Mouse (Mus musculus) MEL (cell line): Measurements from ENCODE around the gene Fam167b. TPM values are rescaled to one million over a fixed set of nuclear protein-coding genes. Genes with fewer than 3 reads are reported as not detected.

Experiments
- DNase-seq: peaks from one replicate; pipeline ENCODE4 v3.0.0; 2011; ENCODE audit warnings: low read depth, low spot score
- H3K27ac ChIP-seq: 2 replicates; pipeline ENCODE4 v1.5.1; 2012; ENCODE audit warnings: low read depth, mild to moderate bottlenecking, control low read depth, low read length, moderate library complexity; ENCODE audit not compliant: control insufficient read depth
- H3K27me3 ChIP-seq, 2 experiments: fragments of 150-350 bp in 1 of 2; sonication (generic) in 1 of 2; 2 replicates each; pipeline ENCODE4 v1.6.1; 2012; ENCODE audit warnings: low read length in 2 of 2, mild to moderate bottlenecking in 2 of 2, improper control_type of control experiment in 1 of 2, moderate library complexity in 1 of 2; ENCODE audit not compliant: insufficient read depth in 2 of 2, control insufficient read depth in 1 of 2
- H3K36me3 ChIP-seq, 2 experiments: 2 replicates each; pipeline ENCODE4 v1.6.1; 2012 to 2014; ENCODE audit warnings: low read length in 2 of 2, improper control_type of control experiment in 1 of 2, inconsistent platforms in 1 of 2, mild to moderate bottlenecking in 1 of 2; ENCODE audit not compliant: insufficient read depth in 2 of 2, control insufficient read depth in 1 of 2
- H3K4me1 ChIP-seq, 2 experiments: fragments of 150-350 bp in 1 of 2; sonication (generic) in 1 of 2; 2 replicates each; pipeline ENCODE4 v1.6.1; 2012; ENCODE audit warnings: low read length in 2 of 2, improper control_type of control experiment in 1 of 2, mild to moderate bottlenecking in 1 of 2; ENCODE audit not compliant: insufficient read depth in 2 of 2, control insufficient read depth in 1 of 2
- H3K4me3 ChIP-seq, 2 experiments: fragments of 150-350 bp in 1 of 2; sonication (generic) in 1 of 2; 2 replicates each; pipeline ENCODE4 v1.5.1; 2012; ENCODE audit warnings: low read depth in 2 of 2, low read length in 2 of 2, mild to moderate bottlenecking in 2 of 2, moderate library complexity in 2 of 2, control low read depth in 1 of 2, improper control_type of control experiment in 1 of 2; ENCODE audit not compliant: control insufficient read depth in 1 of 2, insufficient read depth in 1 of 2
- H3K79me2 ChIP-seq: 2 replicates; pipeline ENCODE4 v1.6.1; 2012; ENCODE audit warnings: mild to moderate bottlenecking, low read length, moderate library complexity; ENCODE audit not compliant: control insufficient read depth, poor library complexity, insufficient read depth
- H3K9ac ChIP-seq: 2 replicates; pipeline ENCODE4 v1.6.1; 2012; ENCODE audit warnings: low read depth, mild to moderate bottlenecking, control low read depth, low read length, moderate library complexity; ENCODE audit not compliant: control insufficient read depth, poor library complexity, severe bottlenecking
- H3K9me3 ChIP-seq: fragments of 150-350 bp; sonication (generic); replicated peaks from 2 replicates; pipeline ENCODE4 v1.6.1; 2012; ENCODE audit warnings: mild to moderate bottlenecking, low read length, improper control_type of control experiment, moderate library complexity; ENCODE audit not compliant: insufficient read depth
- BHLHE40 ChIP-seq: IDR thresholded peaks from 2 replicates; pipeline ENCODE4 v1.6.1; 2012; ENCODE audit warnings: low read depth, mild to moderate bottlenecking, inconsistent platforms, low read length, improper control_type of control experiment, borderline replicate concordance
- ELF1 ChIP-seq: IDR thresholded peaks from 2 replicates; pipeline ENCODE4 v1.6.1; 2014; ENCODE audit warnings: low read depth, mild to moderate bottlenecking, inconsistent platforms, low read length, improper control_type of control experiment, moderate library complexity
- GABPA ChIP-seq: IDR thresholded peaks from 2 replicates; pipeline ENCODE4 v1.6.1; 2012; ENCODE audit warnings: low read depth, mild to moderate bottlenecking, inconsistent platforms, low read length, improper control_type of control experiment, moderate library complexity
- GATA1 ChIP-seq: IDR thresholded peaks from 2 replicates; pipeline ENCODE4 v1.6.1; 2011; ENCODE audit warnings: low read depth, low read length, improper control_type of control experiment
- HCFC1 ChIP-seq: IDR thresholded peaks from 2 replicates; pipeline ENCODE4 v1.6.1; 2012; ENCODE audit warnings: low read depth, mild to moderate bottlenecking, inconsistent platforms, low read length, improper control_type of control experiment, moderate library complexity
- KAT2A ChIP-seq: conservative IDR thresholded peaks from 2 replicates; pipeline ENCODE4 v1.6.1; 2012; ENCODE audit warnings: low read depth, low read length, improper control_type of control experiment, inconsistent platforms
- MAX ChIP-seq: IDR thresholded peaks from 2 replicates; pipeline ENCODE4 v1.6.1; 2011; ENCODE audit warnings: low read length, improper control_type of control experiment
- MEF2A ChIP-seq: IDR thresholded peaks from 2 replicates; pipeline ENCODE4 v1.6.1; 2014; ENCODE audit warnings: low read depth, mild to moderate bottlenecking, inconsistent platforms, low read length, improper control_type of control experiment; ENCODE audit not compliant: poor library complexity, insufficient replicate concordance, severe bottlenecking; ENCODE audit errors: extremely low read depth
- MXI1 ChIP-seq: IDR thresholded peaks from 2 replicates; pipeline ENCODE4 v1.6.1; 2011; ENCODE audit warnings: mild to moderate bottlenecking, low read depth, low read length, improper control_type of control experiment
- MYB ChIP-seq: IDR thresholded peaks from 2 replicates; pipeline ENCODE4 v1.6.1; 2011; ENCODE audit warnings: mild to moderate bottlenecking, low read depth, low read length, improper control_type of control experiment
- MYC ChIP-seq: IDR thresholded peaks from 2 replicates; pipeline ENCODE4 v1.6.1; 2011; ENCODE audit warnings: low read depth, mild to moderate bottlenecking, low read length, improper control_type of control experiment, moderate library complexity
- NELFE ChIP-seq: IDR thresholded peaks from 2 replicates; pipeline ENCODE4 v1.6.1; 2011; ENCODE audit warnings: low read depth, low read length, improper control_type of control experiment
- NRF1 ChIP-seq: IDR thresholded peaks from 2 replicates; pipeline ENCODE4 v1.6.1; 2014; ENCODE audit warnings: low read depth, mild to moderate bottlenecking, inconsistent platforms, low read length, improper control_type of control experiment, moderate library complexity; ENCODE audit not compliant: poor library complexity, insufficient read depth, severe bottlenecking
- POLR2A ChIP-seq, 2 experiments: IDR thresholded peaks; 2 replicates each; pipeline ENCODE4 v1.6.1; 2011 to 2012; ENCODE audit warnings: low read length in 2 of 2, mild to moderate bottlenecking in 2 of 2, control low read depth in 1 of 2, improper control_type of control experiment in 1 of 2, low read depth in 1 of 2, moderate library complexity in 1 of 2; ENCODE audit not compliant: control insufficient read depth in 1 of 2, insufficient read depth in 1 of 2, poor library complexity in 1 of 2
- POLR2AphosphoS5 ChIP-seq: IDR thresholded peaks from 2 replicates; pipeline ENCODE4 v1.6.1; 2012; ENCODE audit warnings: low read depth, borderline replicate concordance, mild to moderate bottlenecking, inconsistent platforms, low read length, moderate library complexity, mixed read lengths
- RAD21 ChIP-seq: IDR thresholded peaks from 2 replicates; pipeline ENCODE4 v1.6.1; 2011; ENCODE audit warnings: mild to moderate bottlenecking, low read depth, low read length, improper control_type of control experiment
- RCOR1 ChIP-seq: IDR thresholded peaks from 2 replicates; pipeline ENCODE4 v1.6.1; 2012; ENCODE audit warnings: low read depth, mild to moderate bottlenecking, inconsistent platforms, low read length, improper control_type of control experiment
- TAL1 ChIP-seq: IDR thresholded peaks from 2 replicates; pipeline ENCODE4 v1.6.1; 2012; ENCODE audit warnings: mild to moderate bottlenecking, inconsistent platforms, low read length, moderate library complexity, mixed read lengths
- TBP ChIP-seq: IDR thresholded peaks from 2 replicates; pipeline ENCODE4 v1.8.0; 2011; ENCODE audit warnings: low read depth, low read length, improper control_type of control experiment
- UBTF ChIP-seq: IDR thresholded peaks from 2 replicates; pipeline ENCODE4 v1.6.1; 2012; ENCODE audit warnings: low read depth, mild to moderate bottlenecking, inconsistent platforms, low read length, improper control_type of control experiment, moderate library complexity, borderline replicate concordance; ENCODE audit not compliant: insufficient read depth
- USF1 ChIP-seq: IDR thresholded peaks from 2 replicates; pipeline ENCODE4 v1.6.1; 2014; ENCODE audit warnings: low read depth, mild to moderate bottlenecking, inconsistent platforms, low read length, improper control_type of control experiment, moderate library complexity
- USF2 ChIP-seq, 2 experiments: IDR thresholded peaks; 2 replicates each; pipeline ENCODE4 v1.6.1; 2011 to 2012; ENCODE audit warnings: improper control_type of control experiment in 2 of 2, low read length in 2 of 2, borderline replicate concordance in 1 of 2, inconsistent platforms in 1 of 2, low read depth in 1 of 2, mild to moderate bottlenecking in 1 of 2; ENCODE audit not compliant: insufficient read depth in 1 of 2
- ZC3H11A ChIP-seq: IDR thresholded peaks from 2 replicates; pipeline ENCODE4 v1.6.1; 2012; ENCODE audit warnings: low read depth, mild to moderate bottlenecking, inconsistent platforms, low read length, improper control_type of control experiment
- ZKSCAN1 ChIP-seq: IDR thresholded peaks from 2 replicates; pipeline ENCODE4 v1.6.1; 2012; ENCODE audit warnings: low read depth, mild to moderate bottlenecking, inconsistent platforms, low read length, improper control_type of control experiment, moderate library complexity
- ZNF384 ChIP-seq: IDR thresholded peaks from 2 replicates; pipeline ENCODE4 v1.6.1; 2012; ENCODE audit warnings: low read depth, mild to moderate bottlenecking, inconsistent platforms, low read length, improper control_type of control experiment
- polyA plus RNA-seq, 2 experiments: library from polyadenylated mRNA; stranded (reverse) in 1 of 2; unstranded in 1 of 2; fragments of >175 nt in 1 of 2; fragments of >200 nt in 1 of 2; gene quantifications; 2 replicates each; pipeline versions ENCODE4 v1.2.1 to v1.2.4; 2012; ENCODE audit warnings: low replicate concordance in 2 of 2, low read depth in 1 of 2; ENCODE audit not compliant: insufficient read length in 2 of 2, insufficient read depth in 1 of 2, missing spikeins in 1 of 2
- total RNA-seq: library from RNA; depleted of rRNA; stranded (reverse); fragments of 300-350 nt; gene quantifications from 2 replicates; pipeline ENCODE4 v1.2.3, GENCODE M21; 2012

Fam167b gene
- total and polyA plus RNA-seq, 3 experiments: not detected

- Histone ChIP-seq H3K36me3 (peaks cover 0 to 2% of the 10 kb centered on the region in 2 experiments; a peak in 3 of 4 replicates), H3K4me3 (no peak overlapping the region), H3K79me2 (peaks cover 4% of the 10 kb centered on the region; the same call in 1 of the 2 replicates), H3K9me3 (no peaks in the 10 kb centered on the region), H3K4me1 (peaks cover 0 to 11% of the 10 kb centered on the region in 2 experiments; a peak in 3 of 4 replicates), H3K27me3 (no peaks in the 10 kb centered on the region), H3K27ac (no peak overlapping the region), H3K9ac (no peak overlapping the region)
- DNase-seq: no peak
- no peak for TF ChIP-seq MAX
- TF ChIP-seq KAT2A: no peak
- no peak for TF ChIP-seq GABPA
- no peak for TF ChIP-seq ELF1
- TF ChIP-seq USF2 (IDR thresholded peaks at IDR 0.05; ENCODE audit: borderline replicate concordance in 1 of 2, insufficient read depth in 1 of 2, low read depth in 1 of 2, low read length in 2 of 2): no peak
These were observed 42.3 kb upstream of the Fam167b start for GRCm38 (mm10) chr4:129620419-129621282.

GRCm38 (mm10) chr4:129618786-129619691 is 40.7 kb upstream of the Fam167b start, which contains the start of gene Iqcc:
TSS of gene Iqcc (minus strand) at chr4:129619099.
- H3K9me3 ChIP-seq: no peaks in the 10 kb centered on the region
- peaks cover 4% of the 10 kb centered on the region; the same call in 1 of the 2 replicates for H3K79me2 ChIP-seq
- H3K27me3 ChIP-seq: no peaks in the 10 kb centered on the region
- no peaks in the 10 kb centered on the region; a peak in 2 of 4 replicates for H3K36me3 ChIP-seq
- peaks cover 0 to 7% of the 10 kb centered on the region in 2 experiments; a peak in 1 of 4 replicates for H3K4me1 ChIP-seq
- H3K4me3 ChIP-seq: peak within 1 kb of the TSS; percentile 76 to 84
- peak within 1 kb of the TSS; percentile 53 for H3K27ac ChIP-seq
- peak; percentile 97 for DNase-seq
- peak within 1 kb of the TSS; percentile 87 for H3K9ac ChIP-seq
- TF ChIP-seq POLR2AphosphoS5 (peak; percentile 28; the same call in 1 of the 2 replicates), ZKSCAN1 (peak; percentile 96), MEF2A (no peak), RCOR1 (no peak), ZNF384 (no peak), MYB (0 out of 2 replicates have a peak, but pooled peaks have one; percentile 26), USF1 (no peak), KAT2A (no peak), HCFC1 (peak; percentile 84), MXI1 (peak; percentile 83), GABPA (no peak), MAX (no peak; the same call in 1 of the 2 replicates), RAD21 (no peak), MYC (no peak), NRF1 (peak; percentile 95), NELFE (peak; percentile 95), BHLHE40 (no peak), TAL1 (no peak), UBTF (no peak), TBP (0 out of 2 replicates have a peak, but pooled peaks have one; percentile 20), POLR2A (IDR thresholded peaks at IDR 0.05; ENCODE audit: control insufficient read depth in 1 of 2, insufficient read depth in 1 of 2, low read depth in 1 of 2, low read length in 2 of 2, poor library complexity in 1 of 2) (peak; percentile 82 to 97), GATA1 (no peak), ZC3H11A (no peak)
